Mouse (Mus musculus) CH12.LX (cell line): ENCODE results near the gene Adora2a.

Experiments used
- CHD1 ChIP-seq: IDR thresholded peaks from 2 replicates; pipeline ENCODE4 v1.6.1; 2012; ENCODE audit warnings: low read depth, low read length, improper control_type of control experiment, inconsistent platforms
- CHD2 ChIP-seq: IDR thresholded peaks from 2 replicates; pipeline ENCODE4 v1.6.1; 2011; ENCODE audit warnings: low read length, improper control_type of control experiment
- CTCF ChIP-seq, 2 experiments: IDR thresholded peaks in 1 of 2; conservative IDR thresholded peaks in 1 of 2; 2 replicates each; pipeline ENCODE4 v1.5.1; 2011 to 2012; ENCODE audit warnings: low read depth in 2 of 2, low read length in 2 of 2, improper control_type of control experiment in 1 of 2, inconsistent platforms in 1 of 2, mild to moderate bottlenecking in 1 of 2, moderate library complexity in 1 of 2
- E2F4 ChIP-seq: IDR thresholded peaks from 2 replicates; pipeline ENCODE4 v1.6.1; 2011; ENCODE audit warnings: low read depth, low read length, improper control_type of control experiment; ENCODE audit not compliant: insufficient replicate concordance
- EP300 ChIP-seq: IDR thresholded peaks from 2 replicates; pipeline ENCODE4 v1.6.1; 2011; ENCODE audit warnings: low read length, improper control_type of control experiment
- GABPA ChIP-seq: IDR thresholded peaks from 2 replicates; pipeline ENCODE4 v1.6.1; 2012; ENCODE audit warnings: low read depth, low read length, improper control_type of control experiment, inconsistent platforms; ENCODE audit not compliant: insufficient replicate concordance
- MAZ ChIP-seq: IDR thresholded peaks from 2 replicates; pipeline ENCODE4 v1.6.1; 2012; ENCODE audit warnings: low read depth, mild to moderate bottlenecking, inconsistent platforms, low read length, improper control_type of control experiment, moderate library complexity
- SMC3 ChIP-seq: IDR thresholded peaks from 2 replicates; pipeline ENCODE4 v1.6.1; 2011; ENCODE audit warnings: low read depth, low read length, improper control_type of control experiment
- USF1 ChIP-seq: IDR thresholded peaks from 2 replicates; pipeline ENCODE4 v1.6.1; 2014; ENCODE audit warnings: low read depth, mild to moderate bottlenecking, inconsistent platforms, low read length, improper control_type of control experiment

GRCm38 (mm10) chr10:75303324-75304048 is 13.2 kb upstream of the Adora2a start:
- TF ChIP-seq CTCF (conservative IDR thresholded peaks at IDR 0.05 in 1 of 2, IDR thresholded peaks at IDR 0.05 in 1 of 2; ENCODE audit: low read depth in 2 of 2, low read length in 2 of 2) (no peak), USF1 (peak; percentile 60), EP300 (no peak), E2F4 (no peak), GABPA (no peak), MAZ (no peak), SMC3 (no peak), CHD2 (0 out of 2 replicates have a peak, but pooled peaks have one; percentile 31), CHD1 (no peak)
